Mouse (Mus musculus): ENCODE measurements around the gene Zfyve26. TPM values are rescaled to one million over a fixed set of nuclear protein-coding genes. Genes with fewer than 3 reads are reported as not detected.

The Zfyve26 gene
- 12.8 and 19.4 TPM in 2 replicates for polyA plus RNA-seq (2014; fragmentation: Nextera tagmentation; extraction: Ambion mirVana)

- peak; percentile 97 for ATAC-seq (ENCODE audit: low FRiP score, low TSS enrichment)
- WGBS: under 1% methylated on average over 29 of the region's 29 CpGs
Observed at GRCm38 (mm10) chr12:79296126-79296816, at the start of gene Zfyve26. TSS of gene Zfyve26 (minus strand) at chr12:79296304.

GRCm38 (mm10) chr12:79341291-79341845 lies 45.3 kb upstream of the Zfyve26 start:
- no peaks in the 10 kb centered on the region for H3K9me3 ChIP-seq (ENCODE audit: control insufficient read depth, low read length)
- no peak overlapping the region for H3K9ac ChIP-seq (ENCODE audit: low read depth, low read length)
- ATAC-seq (ENCODE audit: low FRiP score, low TSS enrichment): peak; percentile 78
- H3K4me3 ChIP-seq (ENCODE audit: low read length): no peak overlapping the region
- no peak overlapping the region for H3K4me2 ChIP-seq (replicated peaks; ENCODE audit: low read depth, low read length)
- H3K4me1 ChIP-seq (ENCODE audit: control insufficient read depth, insufficient read depth, low read length): 0 out of 2 replicates have a peak, but pooled peaks cover 3% of the 10 kb centered on the region
- H3K36me3 ChIP-seq (ENCODE audit: control insufficient read depth, insufficient read depth, low read length): no peaks in the 10 kb centered on the region
- 40% methylated on average over 6 of the region's 6 CpGs for WGBS
- no peaks in the 10 kb centered on the region for H3K27me3 ChIP-seq (ENCODE audit: control insufficient read depth, insufficient read depth, low read length)
- H3K27ac ChIP-seq (ENCODE audit: low read depth, low read length): peak overlapping the region; percentile 21; the same call in 1 of the 2 replicates

More at GRCm38 (mm10) chr12:79296126-79296816, at the start of gene Zfyve26:
- Histone ChIP-seq H3K4me1 (ENCODE audit: control insufficient read depth, insufficient read depth, low read length) (0 out of 2 replicates have a peak, but pooled peaks cover 3% of the 10 kb centered on the region), H3K4me3 (ENCODE audit: low read length) (peak within 1 kb of the TSS; percentile 79), H3K4me2 (replicated peaks; ENCODE audit: low read depth, low read length) (peak within 1 kb of the TSS; percentile 74), H3K27ac (ENCODE audit: low read depth, low read length) (peak within 1 kb of the TSS; percentile 51; the same call in 1 of the 2 replicates), H3K36me3 (ENCODE audit: control insufficient read depth, insufficient read depth, low read length) (peaks cover 8% of the 10 kb centered on the region; the same call in 1 of the 2 replicates), H3K27me3 (ENCODE audit: control insufficient read depth, insufficient read depth, low read length) (no peaks in the 10 kb centered on the region), H3K9me3 (ENCODE audit: control insufficient read depth, low read length) (no peaks in the 10 kb centered on the region), H3K9ac (ENCODE audit: low read depth, low read length) (peak within 1 kb of the TSS; percentile 76)

GRCm38 (mm10) chr12:79340513-79340912 lies 44.4 kb upstream of the Zfyve26 start:
- Histone ChIP-seq H3K9ac (ENCODE audit: low read depth, low read length) (no peak overlapping the region; the same call in 1 of the 2 replicates), H3K4me1 (ENCODE audit: control insufficient read depth, insufficient read depth, low read length) (0 out of 2 replicates have a peak, but pooled peaks cover 3% of the 10 kb centered on the region), H3K4me2 (replicated peaks; ENCODE audit: low read depth, low read length) (no peak overlapping the region), H3K9me3 (ENCODE audit: control insufficient read depth, low read length) (no peaks in the 10 kb centered on the region), H3K27ac (ENCODE audit: low read depth, low read length) (peak overlapping the region; percentile 80; the same call in 1 of the 2 replicates), H3K4me3 (ENCODE audit: low read length) (no peak overlapping the region), H3K27me3 (ENCODE audit: control insufficient read depth, insufficient read depth, low read length) (no peaks in the 10 kb centered on the region), H3K36me3 (ENCODE audit: control insufficient read depth, insufficient read depth, low read length) (no peaks in the 10 kb centered on the region)
- peak; percentile 49; the same call in 1 of the 2 replicates for ATAC-seq (ENCODE audit: low FRiP score, low TSS enrichment)
- WGBS: 60% methylated on average over 6 of the region's 6 CpGs

- no peak for ATAC-seq (ENCODE audit: low FRiP score, low TSS enrichment)
- H3K27ac ChIP-seq (ENCODE audit: low read depth, low read length): no peak overlapping the region
- H3K36me3 ChIP-seq (ENCODE audit: control insufficient read depth, insufficient read depth, low read length): peaks cover 7% of the 10 kb centered on the region
- H3K4me2 ChIP-seq (replicated peaks; ENCODE audit: low read depth, low read length): no peak overlapping the region
- no peaks in the 10 kb centered on the region for H3K27me3 ChIP-seq (ENCODE audit: control insufficient read depth, insufficient read depth, low read length)
- 85% methylated on average over 8 of the region's 8 CpGs for WGBS
- H3K9me3 ChIP-seq (ENCODE audit: control insufficient read depth, low read length): peaks cover 4% of the 10 kb centered on the region; the same call in 1 of the 2 replicates
- H3K4me3 ChIP-seq (ENCODE audit: low read length): no peak overlapping the region
- 0 out of 2 replicates have a peak, but pooled peaks cover 3% of the 10 kb centered on the region for H3K4me1 ChIP-seq (ENCODE audit: control insufficient read depth, insufficient read depth, low read length)
- no peak overlapping the region for H3K9ac ChIP-seq (ENCODE audit: low read depth, low read length)
Observed at GRCm38 (mm10) chr12:79338791-79339190, 42.7 kb upstream of the Zfyve26 start.

GRCm38 (mm10) chr12:79331722-79332121 lies 35.6 kb upstream of the Zfyve26 start:
- ATAC-seq (ENCODE audit: low FRiP score, low TSS enrichment): no peak
- peaks cover 4% of the 10 kb centered on the region; the same call in 1 of the 2 replicates for H3K9me3 ChIP-seq (ENCODE audit: control insufficient read depth, low read length)
- no peak overlapping the region for H3K4me3 ChIP-seq (ENCODE audit: low read length)
- no peak overlapping the region for H3K9ac ChIP-seq (ENCODE audit: low read depth, low read length)
- no peaks in the 10 kb centered on the region for H3K27me3 ChIP-seq (ENCODE audit: control insufficient read depth, insufficient read depth, low read length)
- H3K4me2 ChIP-seq (replicated peaks; ENCODE audit: low read depth, low read length): no peak overlapping the region
- peaks cover 7% of the 10 kb centered on the region for H3K36me3 ChIP-seq (ENCODE audit: control insufficient read depth, insufficient read depth, low read length)
- no peak overlapping the region for H3K27ac ChIP-seq (ENCODE audit: low read depth, low read length)
- 89% methylated on average over 4 of the region's 4 CpGs for WGBS
- peaks cover 12% of the 10 kb centered on the region for H3K4me1 ChIP-seq (ENCODE audit: control insufficient read depth, insufficient read depth, low read length)

- H3K4me2 ChIP-seq (replicated peaks; ENCODE audit: low read depth, low read length): no peak overlapping the region
- H3K4me3 ChIP-seq (ENCODE audit: low read length): no peak overlapping the region
- peaks cover 4% of the 10 kb centered on the region; the same call in 1 of the 2 replicates for H3K9me3 ChIP-seq (ENCODE audit: control insufficient read depth, low read length)
- ATAC-seq (ENCODE audit: low FRiP score, low TSS enrichment): no peak
- H3K27me3 ChIP-seq (ENCODE audit: control insufficient read depth, insufficient read depth, low read length): no peaks in the 10 kb centered on the region
- no peak overlapping the region for H3K9ac ChIP-seq (ENCODE audit: low read depth, low read length)
- H3K36me3 ChIP-seq (ENCODE audit: control insufficient read depth, insufficient read depth, low read length): peaks cover 7% of the 10 kb centered on the region
- peaks cover 12% of the 10 kb centered on the region for H3K4me1 ChIP-seq (ENCODE audit: control insufficient read depth, insufficient read depth, low read length)
- 74% methylated on average over 2 of the region's 2 CpGs for WGBS
- H3K27ac ChIP-seq (ENCODE audit: low read depth, low read length): no peak overlapping the region
Observed at GRCm38 (mm10) chr12:79330571-79330970, 34.5 kb upstream of the Zfyve26 start.

- Histone ChIP-seq H3K9ac (ENCODE audit: low read depth, low read length) (no peak overlapping the region), H3K27ac (ENCODE audit: low read depth, low read length) (peak overlapping the region; percentile 81; the same call in 1 of the 2 replicates), H3K4me2 (replicated peaks; ENCODE audit: low read depth, low read length) (no peak overlapping the region)
Observed at GRCm38 (mm10) chr12:79327868-79328267, 31.8 kb upstream of the Zfyve26 start.

GRCm38 (mm10) chr12:79326745-79327144 lies 30.6 kb upstream of the Zfyve26 start:
- no peaks in the 10 kb centered on the region for H3K36me3 ChIP-seq (ENCODE audit: control insufficient read depth, insufficient read depth, low read length)
- H3K27me3 ChIP-seq (ENCODE audit: control insufficient read depth, insufficient read depth, low read length): no peaks in the 10 kb centered on the region
- WGBS: 40% methylated on average over 2 of the region's 2 CpGs
- no peak overlapping the region for H3K4me2 ChIP-seq (replicated peaks; ENCODE audit: low read depth, low read length)
- H3K27ac ChIP-seq (ENCODE audit: low read depth, low read length): peak overlapping the region; percentile 81
- H3K4me1 ChIP-seq (ENCODE audit: control insufficient read depth, insufficient read depth, low read length): peaks cover 12% of the 10 kb centered on the region
- ATAC-seq (ENCODE audit: low FRiP score, low TSS enrichment): no peak
- H3K9me3 ChIP-seq (ENCODE audit: control insufficient read depth, low read length): no peaks in the 10 kb centered on the region
- no peak overlapping the region for H3K4me3 ChIP-seq (ENCODE audit: low read length)
- H3K9ac ChIP-seq (ENCODE audit: low read depth, low read length): no peak overlapping the region

More at GRCm38 (mm10) chr12:79327868-79328267, 31.8 kb upstream of the Zfyve26 start:
- no peaks in the 10 kb centered on the region for H3K36me3 ChIP-seq (ENCODE audit: control insufficient read depth, insufficient read depth, low read length)
- peak; percentile 71 for ATAC-seq (ENCODE audit: low FRiP score, low TSS enrichment)
- 21% methylated on average over 2 of the region's 2 CpGs for WGBS
- no peaks in the 10 kb centered on the region for H3K9me3 ChIP-seq (ENCODE audit: control insufficient read depth, low read length)
- H3K27me3 ChIP-seq (ENCODE audit: control insufficient read depth, insufficient read depth, low read length): no peaks in the 10 kb centered on the region
- H3K4me3 ChIP-seq (ENCODE audit: low read length): no peak overlapping the region
- H3K4me1 ChIP-seq (ENCODE audit: control insufficient read depth, insufficient read depth, low read length): peaks cover 12% of the 10 kb centered on the region

- peak; percentile 77 for ATAC-seq (ENCODE audit: low FRiP score, low TSS enrichment)
- no peaks in the 10 kb centered on the region for H3K9me3 ChIP-seq (ENCODE audit: control insufficient read depth, low read length)
- no peaks in the 10 kb centered on the region for H3K36me3 ChIP-seq (ENCODE audit: control insufficient read depth, insufficient read depth, low read length)
- no peak overlapping the region for H3K4me2 ChIP-seq (replicated peaks; ENCODE audit: low read depth, low read length)
- H3K27me3 ChIP-seq (ENCODE audit: control insufficient read depth, insufficient read depth, low read length): no peaks in the 10 kb centered on the region
- H3K4me1 ChIP-seq (ENCODE audit: control insufficient read depth, insufficient read depth, low read length): peaks cover 12% of the 10 kb centered on the region
- no peak overlapping the region for H3K4me3 ChIP-seq (ENCODE audit: low read length)
- 15% methylated on average over 2 of the region's 2 CpGs for WGBS
- peak overlapping the region; percentile 81; the same call in 1 of the 2 replicates for H3K27ac ChIP-seq (ENCODE audit: low read depth, low read length)
- no peak overlapping the region for H3K9ac ChIP-seq (ENCODE audit: low read depth, low read length)
Observed at GRCm38 (mm10) chr12:79326236-79326635, 30.1 kb upstream of the Zfyve26 start.
